Mouse (Mus musculus) hindbrain, embryonic 14.5 days (tissue): ENCODE data around the gene Ptprs. TPM values are rescaled to one million over a fixed set of nuclear protein-coding genes. Genes with fewer than 3 reads are reported as not detected.

Experiments
- ATAC-seq: fragments of 200-750 bp; cut with Nextera tagmentation; 2 replicates; pipeline ENCODE4 v1.8.0; 2017; ENCODE audit warnings: moderate number of reproducible peaks, mild to moderate bottlenecking, moderate TSS enrichment, moderate library complexity; ENCODE audit not compliant: low FRiP score
- DNase-seq: peaks from one replicate; pipeline ENCODE4 v3.0.0-alpha.2; 2015; ENCODE audit warnings: low spot score
- H3K27ac ChIP-seq: fragments of 300-500 bp; sonication (generic); 2 replicates; pipeline ENCODE4 v1.5.1; 2014; ENCODE audit warnings: mild to moderate bottlenecking, moderate library complexity
- H3K27me3 ChIP-seq: fragments of 300-500 bp; sonication (generic); 2 replicates; pipeline ENCODE4 v1.6.1; 2014; ENCODE audit warnings: mild to moderate bottlenecking, low read length, mixed read lengths; ENCODE audit not compliant: control insufficient read depth, insufficient read depth
- H3K36me3 ChIP-seq: fragments of 300-500 bp; sonication (generic); replicated peaks from 2 replicates; pipeline ENCODE4 v1.6.1; 2014; ENCODE audit not compliant: control insufficient read depth, insufficient read depth
- H3K4me1 ChIP-seq: fragments of 300-500 bp; sonication (generic); replicated peaks from 2 replicates; pipeline ENCODE4 v1.6.1; 2014; ENCODE audit warnings: antibody characterized with exemption, low read length, mixed read lengths; ENCODE audit not compliant: control insufficient read depth, insufficient read depth
- H3K4me2 ChIP-seq: fragments of 300-500 bp; sonication (generic); replicated peaks from 2 replicates; pipeline ENCODE4 v1.6.1; 2014; ENCODE audit warnings: mild to moderate bottlenecking, moderate library complexity
- H3K4me3 ChIP-seq: fragments of 300-500 bp; sonication (generic); replicated peaks from 2 replicates; pipeline ENCODE4 v1.5.1; 2014; ENCODE audit warnings: mild to moderate bottlenecking, low read length
- H3K9ac ChIP-seq: fragments of 300-500 bp; sonication (generic); 2 replicates; pipeline ENCODE4 v1.6.1; 2014
- H3K9me3 ChIP-seq: fragments of 300-500 bp; sonication (generic); 2 replicates; pipeline ENCODE4 v1.6.1; 2016; ENCODE audit warnings: low read length; ENCODE audit not compliant: control insufficient read depth
- WGBS: fragments of 180-500 bp; shearing (Covaris S2); extraction: QIAGEN DNeasy Blood & Tissue Kit; methylation state at CpG from one replicate; pipeline ENCODE4 v1.1.7; 2014; 5-methylcytosine and 5-hydroxymethylcytosine counted together
- polyA plus RNA-seq: library from polyadenylated mRNA; unstranded; fragments of >200 nt; fragmentation: Nextera tagmentation; extraction: Ambion mirVana; gene quantifications from 2 replicates; pipeline ENCODE4 v1.2.1, GENCODE M21; 2014

Ptprs gene
- polyA plus RNA-seq, 1 experiment from 2014 or later, result 276 TPM

DNA sequence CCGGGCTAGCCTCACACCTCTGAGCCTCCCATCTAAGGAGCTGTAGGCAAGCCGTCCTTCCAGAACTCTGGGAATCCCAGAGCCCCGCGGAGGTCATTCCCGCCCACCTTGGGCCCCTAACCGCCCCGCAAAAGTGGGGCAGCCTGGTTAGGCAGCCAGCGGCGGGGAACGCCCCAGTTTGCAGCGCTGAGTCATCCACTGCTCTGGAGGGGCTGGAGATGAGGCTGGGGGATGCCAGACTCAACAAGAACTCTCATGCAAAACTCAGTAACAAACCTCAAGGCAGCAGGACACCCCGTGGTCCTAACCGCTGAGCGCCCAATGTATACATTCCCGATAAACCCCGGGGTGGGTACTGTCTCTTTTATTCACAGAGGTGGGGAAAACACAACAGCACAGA lies 4.2 kb downstream of the Ptprs start:
- no peak for DNase-seq
- H3K9me3 ChIP-seq, result no peaks in the 10 kb centered on the region
- peak overlapping the region; percentile 87 for H3K4me3 ChIP-seq
- peak overlapping the region; percentile 99 for H3K4me2 ChIP-seq
- H3K27me3 ChIP-seq, result no peaks in the 10 kb centered on the region
- 7% methylated on average over 16 of the region's 16 CpGs for WGBS
- H3K36me3 ChIP-seq, result no peaks in the 10 kb centered on the region
- peak overlapping the region; percentile 91 for H3K9ac ChIP-seq
- no peak overlapping the region for H3K27ac ChIP-seq
- peaks cover 68% of the 10 kb centered on the region for H3K4me1 ChIP-seq
- ATAC-seq, result no peak

DNA sequence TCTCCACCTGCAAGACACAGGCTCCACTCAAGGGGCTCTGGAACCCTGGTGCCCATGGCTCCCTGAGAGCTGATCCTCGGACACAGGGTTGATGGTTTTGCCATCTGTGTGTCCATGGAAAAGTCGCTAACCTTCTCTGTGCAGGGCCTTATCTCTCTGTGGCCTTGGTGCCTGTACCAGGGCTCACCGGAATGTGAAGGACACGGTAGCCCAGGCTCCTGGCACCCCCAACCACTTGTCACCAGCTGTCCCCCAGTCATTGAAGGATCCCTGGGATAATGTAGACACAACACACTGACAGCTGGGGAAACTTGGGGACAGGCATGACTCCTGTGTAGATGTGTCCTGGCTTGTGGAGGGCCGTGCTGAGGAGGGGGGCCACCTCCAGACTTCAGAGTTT lies 5.1 kb downstream of the Ptprs start:
- no peak overlapping the region for H3K27ac ChIP-seq
- no peak for DNase-seq

DNA sequence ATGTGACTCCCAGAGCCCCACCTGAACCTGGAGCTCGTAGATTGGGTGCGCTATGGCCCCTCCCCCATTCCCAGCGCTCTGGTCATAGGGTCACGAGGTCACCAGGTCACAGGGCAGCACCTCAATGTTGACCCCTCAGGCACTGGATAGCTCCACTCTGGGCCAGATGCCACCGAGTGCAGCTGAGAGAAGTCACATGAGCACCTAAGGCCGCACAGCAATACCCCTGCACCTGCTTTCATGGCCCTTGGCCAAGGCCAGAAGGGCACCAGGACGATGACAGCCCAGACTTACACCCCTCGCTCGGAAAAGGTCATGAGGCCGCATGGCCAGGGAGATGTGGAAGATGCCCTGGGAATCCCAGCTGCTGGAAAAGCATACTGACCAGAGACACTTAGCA lies 5.7 kb downstream of the Ptprs start:
- Histone ChIP-seq H3K27me3 (no peaks in the 10 kb centered on the region), H3K4me2 (peak overlapping the region; percentile 54), H3K9me3 (no peaks in the 10 kb centered on the region), H3K27ac (0 out of 2 replicates have a peak overlapping the region, but pooled peaks have one; percentile 83), H3K36me3 (no peaks in the 10 kb centered on the region), H3K9ac (peak overlapping the region; percentile 35), H3K4me3 (peak overlapping the region; percentile 19), H3K4me1 (peaks cover 74% of the 10 kb centered on the region)
- ATAC-seq, result no peak
- no peak for DNase-seq
- WGBS, result 21% methylated on average over 10 of the region's 10 CpGs

More for the DNA sequence above, 5.1 kb downstream of the Ptprs start:
- Histone ChIP-seq H3K4me3 (no peak overlapping the region), H3K27me3 (no peaks in the 10 kb centered on the region), H3K4me2 (peak overlapping the region; percentile 54; the same call in 1 of the 2 replicates), H3K9ac (no peak overlapping the region), H3K36me3 (no peaks in the 10 kb centered on the region), H3K4me1 (peaks cover 74% of the 10 kb centered on the region), H3K9me3 (no peaks in the 10 kb centered on the region)
- ATAC-seq, result no peak
- 60% methylated on average over 5 of the region's 5 CpGs for WGBS

GRCm38 (mm10) chr17:56470001-56470436 lies 6.3 kb downstream of the Ptprs start:
- Histone ChIP-seq H3K36me3 (no peaks in the 10 kb centered on the region), H3K4me3 (peak overlapping the region; percentile 19), H3K9me3 (no peaks in the 10 kb centered on the region), H3K27ac (peak overlapping the region; percentile 83), H3K9ac (peak overlapping the region; percentile 40; the same call in 1 of the 2 replicates), H3K27me3 (no peaks in the 10 kb centered on the region), H3K4me1 (peaks cover 79% of the 10 kb centered on the region), H3K4me2 (peak overlapping the region; percentile 54)
- no peak for ATAC-seq
- no peak for DNase-seq
- WGBS, result 4% methylated on average over 26 of the region's 26 CpGs

GRCm38 (mm10) chr17:56469275-56469674 lies 7.0 kb downstream of the Ptprs start:
- H3K4me1 ChIP-seq, result peaks cover 81% of the 10 kb centered on the region
- 11% methylated on average over 8 of the region's 8 CpGs for WGBS
- ATAC-seq (no peak), DNase-seq (no peak)
- H3K9ac ChIP-seq, result 0 out of 2 replicates have a peak overlapping the region, but pooled peaks have one; percentile 40
- peak overlapping the region; percentile 54 for H3K4me2 ChIP-seq
- no peaks in the 10 kb centered on the region for H3K27me3 ChIP-seq
- H3K36me3 ChIP-seq, result no peaks in the 10 kb centered on the region
- peak overlapping the region; percentile 83 for H3K27ac ChIP-seq
- H3K9me3 ChIP-seq, result no peaks in the 10 kb centered on the region
- no peak overlapping the region for H3K4me3 ChIP-seq

- no peak for ATAC-seq
- no peaks in the 10 kb centered on the region for H3K36me3 ChIP-seq
- WGBS, result 68% methylated on average over 7 of the region's 7 CpGs
- H3K27me3 ChIP-seq, result no peaks in the 10 kb centered on the region
- H3K9me3 ChIP-seq, result no peaks in the 10 kb centered on the region
- no peak overlapping the region for H3K9ac ChIP-seq
- peaks cover 80% of the 10 kb centered on the region for H3K4me1 ChIP-seq
- no peak overlapping the region for H3K4me3 ChIP-seq
- H3K27ac ChIP-seq, result peak overlapping the region; percentile 83
- no peak for DNase-seq
- H3K4me2 ChIP-seq, result peak overlapping the region; percentile 54; the same call in 1 of the 2 replicates
Observed at GRCm38 (mm10) chr17:56468870-56469269, 7.4 kb downstream of the Ptprs start.

DNA sequence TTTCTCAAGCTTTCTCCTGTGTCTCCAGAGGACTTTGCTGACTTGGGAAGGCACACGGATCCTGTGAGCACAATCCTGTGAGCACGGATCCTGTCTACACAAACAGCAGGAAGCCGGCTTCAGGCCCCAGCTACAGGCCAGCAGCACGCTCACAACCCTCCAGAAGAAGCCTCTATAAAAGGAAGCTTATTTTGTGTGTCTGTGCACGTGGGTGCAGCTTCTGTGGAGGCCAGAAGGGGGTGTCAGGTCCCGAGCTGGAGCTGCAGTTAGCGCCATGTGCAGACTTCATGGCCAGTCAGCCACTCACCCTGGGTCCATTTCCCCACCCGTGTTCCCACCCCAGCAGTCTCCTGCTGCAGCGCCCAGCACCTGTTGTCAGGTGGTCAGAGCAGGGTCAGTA lies 7.9 kb downstream of the Ptprs start:
- H3K27ac ChIP-seq, result peak overlapping the region; percentile 83

GRCm38 (mm10) chr17:56467456-56467884 lies 8.8 kb downstream of the Ptprs start:
- no peak overlapping the region for H3K4me3 ChIP-seq
- no peaks in the 10 kb centered on the region for H3K27me3 ChIP-seq
- H3K36me3 ChIP-seq, result no peaks in the 10 kb centered on the region
- 8% methylated on average over 7 of the region's 7 CpGs for whole genome bisulfite sequencing
- H3K4me2 ChIP-seq, result peak overlapping the region; percentile 33
- DNase-seq (peak; percentile 95), ATAC-seq (peak; percentile 75)
- H3K9me3 ChIP-seq, result no peaks in the 10 kb centered on the region
- peak overlapping the region; percentile 37; the same call in 1 of the 2 replicates for H3K9ac ChIP-seq
- H3K27ac ChIP-seq, result peak overlapping the region; percentile 83
- H3K4me1 ChIP-seq, result peaks cover 81% of the 10 kb centered on the region

More for the DNA sequence above, 7.9 kb downstream of the Ptprs start:
- H3K9ac ChIP-seq, result no peak overlapping the region
- no peak for ATAC-seq
- no peak overlapping the region for H3K4me3 ChIP-seq
- DNase-seq, result no peak
- H3K27me3 ChIP-seq, result no peaks in the 10 kb centered on the region
- no peaks in the 10 kb centered on the region for H3K9me3 ChIP-seq
- peaks cover 80% of the 10 kb centered on the region for H3K4me1 ChIP-seq
- H3K36me3 ChIP-seq, result no peaks in the 10 kb centered on the region
- 93% methylated on average over 9 of the region's 9 CpGs for WGBS
- no peak overlapping the region for H3K4me2 ChIP-seq

- H3K27ac ChIP-seq, result peak overlapping the region; percentile 83
- ATAC-seq (no peak), DNase-seq (no peak)
- no peaks in the 10 kb centered on the region for H3K36me3 ChIP-seq
- H3K4me3 ChIP-seq, result no peak overlapping the region
- peak overlapping the region; percentile 33 for H3K4me2 ChIP-seq
- no peaks in the 10 kb centered on the region for H3K9me3 ChIP-seq
- H3K9ac ChIP-seq, result peak overlapping the region; percentile 37; the same call in 1 of the 2 replicates
- H3K27me3 ChIP-seq, result no peaks in the 10 kb centered on the region
- H3K4me1 ChIP-seq, result peaks cover 74% of the 10 kb centered on the region
- WGBS, result 53% methylated on average over 6 of the region's 6 CpGs
Observed at GRCm38 (mm10) chr17:56466747-56467146, 9.5 kb downstream of the Ptprs start.

DNA sequence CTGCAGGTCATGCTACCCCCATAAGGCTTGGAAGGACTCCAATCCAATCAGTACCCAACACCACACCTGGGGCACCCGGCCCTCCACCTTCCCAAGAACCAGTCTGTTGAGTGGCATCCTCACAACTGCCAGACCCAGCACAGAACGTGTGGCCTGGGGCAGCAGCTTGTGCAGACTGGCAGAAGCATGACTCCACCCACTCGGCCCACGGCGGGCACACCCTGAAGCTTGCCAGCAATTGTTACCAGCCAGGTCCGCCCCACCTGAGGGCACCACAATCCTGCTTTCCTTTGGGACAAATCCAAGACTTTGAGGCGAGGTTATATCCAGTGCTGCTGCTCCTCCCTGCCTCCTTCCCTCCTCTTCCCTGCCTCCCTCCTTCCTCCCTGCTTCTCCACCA lies 11.5 kb downstream of the Ptprs start:
- 79% methylated on average over 7 of the region's 7 CpGs for whole genome bisulfite sequencing
- Histone ChIP-seq H3K27ac (no peak overlapping the region), H3K4me1 (peaks cover 71% of the 10 kb centered on the region), H3K4me2 (no peak overlapping the region), H3K27me3 (no peaks in the 10 kb centered on the region), H3K4me3 (no peak overlapping the region), H3K9me3 (no peaks in the 10 kb centered on the region), H3K36me3 (no peaks in the 10 kb centered on the region), H3K9ac (no peak overlapping the region)
- DNase-seq (no peak), ATAC-seq (no peak)
